Mouse (Mus musculus) embryonic fibroblast, embryonic 13.5 days (primary cell): ENCODE results near the gene Tmem168. TPM values are rescaled to one million over a fixed set of nuclear protein-coding genes. Genes with fewer than 3 reads are reported as not detected.

ENCODE experiments used
- H3K27ac ChIP-seq: 2 replicates; pipeline ENCODE4 v1.5.1; 2012; ENCODE audit warnings: low read length, control low read depth, inconsistent platforms; ENCODE audit not compliant: insufficient read depth
- H3K4me1 ChIP-seq: 2 replicates; pipeline ENCODE4 v1.6.1; 2011; ENCODE audit warnings: low read length; ENCODE audit not compliant: control insufficient read depth, insufficient read depth
- H3K4me3 ChIP-seq: 2 replicates; pipeline ENCODE4 v1.5.1; 2011; ENCODE audit warnings: mild to moderate bottlenecking, control low read depth, low read length; ENCODE audit not compliant: insufficient read depth
- CTCF ChIP-seq: IDR thresholded peaks from 2 replicates; pipeline ENCODE4 v1.5.1; 2011; ENCODE audit warnings: mild to moderate bottlenecking, control low read depth, low read length, moderate library complexity, borderline replicate concordance; ENCODE audit not compliant: insufficient read depth
- POLR2A ChIP-seq: IDR thresholded peaks from 2 replicates; pipeline ENCODE4 v1.6.1; 2011; ENCODE audit warnings: low read depth, mild to moderate bottlenecking, control low read depth, low read length, moderate library complexity
- polyA plus RNA-seq: library from polyadenylated mRNA; stranded (reverse); fragments of >200 nt; gene quantifications from 2 replicates; pipeline ENCODE4 v1.2.4, GENCODE M21; 2011; ENCODE audit warnings: low read depth; ENCODE audit not compliant: missing spikeins, insufficient read length

Gene Tmem168
- 37.8 and 46.5 TPM in 2 replicates for polyA plus RNA-seq

- peak within 1 kb of the TSS; percentile 92 for H3K27ac ChIP-seq
- TF ChIP-seq CTCF: no peak
- peak; percentile 87 for TF ChIP-seq POLR2A
- peaks cover 2% of the 10 kb centered on the region; the same call in 1 of the 2 replicates for H3K4me1 ChIP-seq
- peak within 1 kb of the TSS; percentile 62 for H3K4me3 ChIP-seq
Observed at GRCm38 (mm10) chr6:13607621-13608493, at the start of gene Tmem168. Tmem168 (minus strand) TSS chr6:13608100.

- Histone ChIP-seq H3K4me1 (no peaks in the 10 kb centered on the region), H3K27ac (no peak overlapping the region), H3K4me3 (no peak overlapping the region)
- TF ChIP-seq POLR2A (no peak), CTCF (no peak)
Observed at GRCm38 (mm10) chr6:13654081-13654480, 46.2 kb upstream of the Tmem168 start.

- no peak overlapping the region for H3K4me3 ChIP-seq
- TF ChIP-seq CTCF: no peak
- no peak for TF ChIP-seq POLR2A
Observed at GRCm38 (mm10) chr6:13652284-13652683, 44.4 kb upstream of the Tmem168 start.

GRCm38 (mm10) chr6:13650854-13651253, 43.0 kb upstream of the Tmem168 start:
- Histone ChIP-seq H3K4me1 (peaks cover 3% of the 10 kb centered on the region; the same call in 1 of the 2 replicates), H3K27ac (no peak overlapping the region), H3K4me3 (no peak overlapping the region)
- TF ChIP-seq POLR2A (no peak), CTCF (no peak)

More at GRCm38 (mm10) chr6:13652284-13652683, 44.4 kb upstream of the Tmem168 start:
- peaks cover 3% of the 10 kb centered on the region; the same call in 1 of the 2 replicates for H3K4me1 ChIP-seq
- no peak overlapping the region for H3K27ac ChIP-seq

- H3K4me1 ChIP-seq: peaks cover 3% of the 10 kb centered on the region; the same call in 1 of the 2 replicates
- no peak overlapping the region for H3K27ac ChIP-seq
- no peak for TF ChIP-seq CTCF
- no peak for TF ChIP-seq POLR2A
- no peak overlapping the region for H3K4me3 ChIP-seq
Observed at GRCm38 (mm10) chr6:13648305-13648704, 40.4 kb upstream of the Tmem168 start.

GRCm38 (mm10) chr6:13636582-13636989, 28.7 kb upstream of the Tmem168 start:
- no peak for TF ChIP-seq POLR2A
- no peak for TF ChIP-seq CTCF
- Histone ChIP-seq H3K4me1 (peaks cover 2% of the 10 kb centered on the region; the same call in 1 of the 2 replicates), H3K4me3 (no peak overlapping the region), H3K27ac (peak overlapping the region; percentile 19; the same call in 1 of the 2 replicates)

- peak overlapping the region; percentile 94 for H3K27ac ChIP-seq
- H3K4me3 ChIP-seq: no peak overlapping the region
- H3K4me1 ChIP-seq: peaks cover 2% of the 10 kb centered on the region; the same call in 1 of the 2 replicates
- TF ChIP-seq CTCF (no peak), POLR2A (no peak)
Observed at GRCm38 (mm10) chr6:13632571-13632970, 24.7 kb upstream of the Tmem168 start.

GRCm38 (mm10) chr6:13630607-13631006, 22.7 kb upstream of the Tmem168 start:
- TF ChIP-seq CTCF: no peak
- no peak for TF ChIP-seq POLR2A
- Histone ChIP-seq H3K4me1 (no peaks in the 10 kb centered on the region; the same call in 1 of the 2 replicates), H3K4me3 (no peak overlapping the region), H3K27ac (no peak overlapping the region)

GRCm38 (mm10) chr6:13619618-13620017, 11.7 kb upstream of the Tmem168 start:
- H3K4me1 ChIP-seq: peaks cover 3% of the 10 kb centered on the region; the same call in 1 of the 2 replicates
- TF ChIP-seq CTCF (no peak), POLR2A (no peak)
- H3K4me3 ChIP-seq: no peak overlapping the region
- no peak overlapping the region for H3K27ac ChIP-seq

- TF ChIP-seq CTCF (no peak), POLR2A (no peak)
- H3K4me1 ChIP-seq: peaks cover 3% of the 10 kb centered on the region; the same call in 1 of the 2 replicates
- no peak overlapping the region for H3K4me3 ChIP-seq
- no peak overlapping the region for H3K27ac ChIP-seq
Observed at GRCm38 (mm10) chr6:13617110-13617509, 9.2 kb upstream of the Tmem168 start.
